Mouse (Mus musculus): ENCODE measurements at regions not wholly inside any gene's neighbourhood (a gene's known extent, or its start where the extent isn't known, plus 50 kb on each side); places are given as distances from the start of the nearest gene placed in this dataset.
"Not testable (repeated sequence)": the region's sequence is repeated elsewhere in the genome, so short reads cannot be mapped to it uniquely, and the experiment has no call there.

DNA sequence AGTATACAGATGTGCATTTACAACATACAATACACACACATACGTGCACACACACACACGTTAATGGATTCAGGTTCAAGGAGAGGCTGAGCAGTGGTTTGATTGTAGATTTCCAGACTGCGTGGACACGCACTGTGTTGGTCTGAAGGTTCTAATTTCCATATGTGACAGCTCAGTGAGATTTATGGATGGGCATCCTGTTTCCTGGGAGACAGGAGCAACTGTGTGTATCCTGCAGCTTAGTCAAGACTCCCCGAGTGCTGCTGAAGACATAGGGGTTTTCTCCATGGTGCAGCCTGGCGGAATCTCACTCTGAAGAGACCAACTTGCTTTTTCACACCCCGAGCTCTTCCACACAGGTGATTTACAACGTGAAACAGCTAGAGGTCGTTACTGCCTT is 119.3 kb upstream of the Foxk1 start:
- DNase-seq (ENCODE audit: inconsistent age in 2 of 2, low spot score in 1 of 2): no peak

DNA sequence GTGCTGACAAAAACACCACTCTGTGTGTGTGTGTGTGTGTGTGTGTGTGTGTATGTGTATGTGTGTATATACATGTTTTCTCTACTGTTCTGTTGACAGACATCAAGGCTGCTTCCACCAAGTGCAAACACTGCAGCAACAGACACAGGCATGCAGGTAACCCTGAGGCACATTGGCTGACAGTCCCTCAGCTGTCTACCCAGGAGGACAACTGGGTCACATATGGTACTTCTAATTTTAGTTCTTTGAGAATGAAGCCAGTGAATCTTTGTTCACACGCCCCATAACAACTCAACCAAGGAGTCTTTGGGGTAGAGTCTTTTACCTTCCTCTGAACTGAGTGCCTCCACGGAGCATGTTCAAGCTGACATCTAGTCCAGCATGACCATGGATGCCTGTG is 113.3 kb upstream of the Foxk1 start:
- DNase-seq (ENCODE audit: inconsistent age in 2 of 2, low spot score in 1 of 2): no peak

DNA sequence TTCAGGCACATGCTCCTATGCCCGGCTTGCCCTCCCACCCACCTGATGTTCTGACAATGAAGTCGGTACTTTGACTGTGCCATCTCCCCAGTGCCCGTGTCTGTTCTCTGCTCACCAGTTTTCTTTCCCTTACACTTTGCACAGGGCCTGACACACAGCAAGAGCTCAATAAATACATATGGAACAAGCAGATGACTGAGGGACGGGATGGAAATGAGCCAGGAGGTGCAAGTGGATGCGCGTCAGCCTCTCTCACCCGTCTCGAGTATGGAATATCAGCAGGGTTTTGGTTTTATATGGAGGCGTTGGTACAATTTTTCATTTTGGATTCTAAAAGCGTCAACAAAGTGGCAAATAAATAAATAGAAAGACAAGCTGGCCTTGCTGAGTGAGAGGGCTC is 109.8 kb upstream of the Foxk1 start:
- DNase-seq (ENCODE audit: inconsistent age in 2 of 2, low spot score in 1 of 2): no peak

DNA sequence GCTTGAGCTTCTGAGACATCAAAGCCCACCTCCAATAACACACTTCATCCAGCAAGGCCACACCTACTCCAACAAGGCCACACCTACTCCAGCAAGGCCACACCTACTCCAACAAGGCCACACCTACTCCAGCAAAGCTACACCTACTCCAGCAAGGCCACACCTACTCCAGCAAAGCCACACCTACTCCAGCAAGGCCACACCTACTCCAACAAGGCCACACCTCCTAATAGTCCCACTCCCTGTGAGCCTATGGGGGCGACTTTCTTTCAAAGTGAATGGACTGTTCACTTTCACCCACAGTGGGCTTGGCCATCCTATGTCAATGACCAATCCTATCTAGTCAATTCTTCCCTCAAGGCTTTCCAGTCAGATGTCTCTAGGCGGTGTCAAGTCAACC is 104.9 kb upstream of the Foxk1 start:
- DNase-seq (ENCODE audit: inconsistent age in 2 of 2, low spot score in 1 of 2): not testable (repeated sequence)

DNA sequence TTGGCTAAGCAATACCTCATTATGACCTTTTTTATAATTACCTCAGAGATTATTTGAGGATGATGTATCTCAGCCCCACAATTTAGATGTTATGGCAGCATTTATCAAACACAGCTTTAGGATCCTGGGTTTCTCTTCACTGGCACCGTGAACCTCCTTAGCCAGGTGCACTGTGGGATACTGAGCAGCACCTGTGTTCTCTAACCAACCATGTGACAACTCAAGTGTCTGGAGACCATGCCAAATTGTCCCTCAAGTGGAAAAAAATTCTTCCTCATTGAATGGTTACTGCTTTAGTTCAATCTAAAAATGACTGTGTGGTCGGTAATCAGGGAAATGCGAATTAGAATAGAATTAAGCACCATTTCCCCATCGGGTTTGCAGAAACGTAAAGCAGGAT is 101.7 kb upstream of the Foxk1 start:
- no peak for DNase-seq (ENCODE audit: inconsistent age in 2 of 2, low spot score in 1 of 2)

DNA sequence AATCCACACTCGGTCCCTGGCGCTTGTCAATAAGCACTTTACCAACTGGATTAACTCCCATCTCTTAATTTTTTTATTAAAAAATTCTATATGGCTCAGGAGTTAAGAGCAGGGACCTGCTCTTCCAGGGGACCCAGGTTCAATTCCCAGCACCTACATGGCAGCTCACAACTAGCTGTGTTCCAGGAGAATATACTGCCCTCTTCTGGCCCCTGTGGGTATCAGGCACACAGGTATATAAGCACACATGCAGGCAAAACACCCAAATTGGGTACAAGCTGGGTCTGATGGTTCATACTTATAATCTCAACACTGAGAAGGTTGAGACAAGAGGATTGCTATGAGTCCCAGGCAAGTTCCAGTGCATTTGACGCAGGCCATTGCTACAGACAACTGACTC is 92.8 kb upstream of the Foxk1 start:
- DNase-seq (ENCODE audit: inconsistent age in 2 of 2, low spot score in 1 of 2): no peak

DNA sequence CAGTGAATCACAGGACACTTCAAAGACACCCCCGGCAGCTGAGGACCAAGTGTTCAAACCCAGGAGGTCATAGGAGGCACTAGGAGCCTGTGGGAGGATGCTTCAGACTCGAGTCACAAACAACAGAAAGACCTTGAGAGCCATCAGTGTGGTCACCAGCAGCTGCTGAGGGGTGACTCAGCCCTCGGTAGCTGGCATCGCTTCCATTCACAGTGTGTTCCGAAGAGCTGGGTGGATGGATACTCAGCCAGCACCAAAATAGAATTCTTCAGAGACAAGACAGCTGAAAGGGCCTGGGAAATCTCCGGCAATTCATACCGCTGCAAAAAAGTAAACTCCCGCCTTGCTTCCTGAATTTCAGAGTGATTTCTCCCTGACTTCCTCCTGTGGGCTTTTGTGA is 87.4 kb upstream of the Foxk1 start:
- peak; percentile 90 for DNase-seq (ENCODE audit: inconsistent age in 2 of 2, low spot score in 1 of 2)

DNA sequence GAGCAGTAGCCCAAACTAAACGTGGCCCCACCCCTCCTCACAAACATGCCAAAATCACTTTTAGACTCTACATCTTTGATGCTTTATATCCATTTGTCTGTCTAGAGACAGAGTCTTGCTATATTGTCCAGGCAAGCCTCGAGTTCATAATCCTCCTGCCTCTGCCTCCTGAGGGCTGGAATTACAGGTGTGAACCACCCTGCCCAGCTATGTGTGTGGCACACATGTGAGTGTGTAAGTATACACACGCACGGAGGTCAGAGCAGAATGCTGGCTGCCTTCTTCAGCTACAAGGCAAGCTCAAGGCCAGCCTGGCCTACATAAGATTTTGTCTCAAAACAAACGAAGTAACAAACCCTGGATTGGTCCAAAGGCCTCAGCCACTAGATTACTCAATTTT is 86.8 kb upstream of the Foxk1 start:
- peak; percentile 32 to 71 for DNase-seq (ENCODE audit: inconsistent age in 2 of 2, low spot score in 1 of 2)

DNA sequence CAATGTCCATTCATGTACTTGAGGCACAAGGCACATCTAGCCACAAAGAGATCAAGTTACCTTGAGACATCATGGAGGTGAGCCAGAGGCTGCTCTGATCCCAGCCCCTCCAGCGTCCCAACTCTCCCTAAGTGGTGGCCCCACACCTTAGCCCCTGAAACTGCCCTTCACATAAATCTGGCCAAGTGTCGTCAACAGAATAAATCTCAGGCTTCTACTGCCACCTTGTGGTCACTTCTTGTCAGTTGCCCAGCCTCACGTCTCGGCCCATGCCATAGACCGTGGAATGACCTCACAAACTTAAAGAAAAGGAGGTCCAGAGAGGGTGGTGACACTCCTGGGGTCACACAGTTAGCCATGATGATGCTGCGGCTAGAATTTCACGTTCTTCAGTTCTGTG is 82.0 kb upstream of the Foxk1 start:
- peak; percentile 49 to 91 for DNase-seq (ENCODE audit: inconsistent age in 2 of 2, low spot score in 1 of 2)

DNA sequence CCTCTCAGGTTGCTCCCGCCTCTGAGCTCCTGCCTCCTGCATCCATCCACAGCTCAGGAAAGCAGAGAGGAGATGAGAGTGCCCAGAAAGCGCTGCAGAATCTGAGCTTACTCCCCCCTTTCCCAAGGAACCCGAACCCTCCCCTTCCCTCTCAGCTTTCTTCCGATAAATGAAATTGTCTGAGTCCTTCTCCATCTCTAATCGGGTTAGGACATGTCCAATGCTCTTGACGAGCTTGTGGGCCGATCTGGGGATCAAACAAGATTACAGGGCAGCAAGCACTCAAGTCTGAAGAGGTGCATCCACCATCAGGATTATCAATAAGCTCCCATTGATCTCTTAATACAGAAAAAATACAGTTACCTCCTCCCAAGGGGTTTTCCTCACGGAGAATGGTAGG is 80.0 kb upstream of the Foxk1 start:
- DNase-seq (ENCODE audit: inconsistent age in 2 of 2, low spot score in 1 of 2): no peak

DNA sequence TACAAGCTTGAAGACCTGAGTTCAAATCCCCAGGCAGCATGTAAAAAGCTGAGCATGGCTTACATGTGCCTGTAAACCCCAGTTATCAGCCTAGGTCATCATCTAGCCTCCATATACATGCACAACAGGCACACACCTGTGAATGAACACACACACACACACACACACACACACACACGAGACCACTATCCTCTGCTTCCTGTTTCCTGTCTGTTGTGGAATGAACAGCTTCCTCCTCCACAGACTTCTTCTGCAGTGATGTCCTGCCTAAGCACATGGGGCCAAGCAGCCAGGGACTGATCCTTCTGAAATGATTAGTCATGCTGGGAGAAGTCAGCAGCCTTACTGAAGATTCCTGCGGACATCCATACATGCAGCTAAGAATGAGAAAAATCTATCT is 76.4 kb upstream of the Foxk1 start:
- DNase-seq (ENCODE audit: inconsistent age in 2 of 2, low spot score in 1 of 2): no peak

DNA sequence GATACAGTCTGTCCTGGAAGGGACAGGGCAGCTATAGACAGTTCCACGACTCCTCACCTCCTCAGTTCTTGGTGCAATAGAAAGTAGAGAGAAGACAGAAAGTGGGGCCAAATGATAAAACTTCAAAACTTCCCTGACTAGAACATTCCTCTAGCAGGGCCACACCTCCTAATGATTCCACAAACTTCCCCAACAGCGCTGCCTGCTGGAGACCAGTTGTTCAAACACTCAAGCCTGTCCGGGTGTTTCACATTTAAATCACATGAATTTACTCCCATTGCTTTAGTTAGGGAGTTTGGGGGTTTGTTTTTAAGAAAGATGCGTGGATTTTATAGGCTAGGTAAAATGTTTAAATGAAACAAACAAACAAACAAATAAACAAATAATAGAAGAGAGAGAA is 75.7 kb upstream of the Foxk1 start:
- peak in 1 of 2 experiments; percentile 39 for DNase-seq (ENCODE audit: inconsistent age in 2 of 2, low spot score in 1 of 2)

DNA sequence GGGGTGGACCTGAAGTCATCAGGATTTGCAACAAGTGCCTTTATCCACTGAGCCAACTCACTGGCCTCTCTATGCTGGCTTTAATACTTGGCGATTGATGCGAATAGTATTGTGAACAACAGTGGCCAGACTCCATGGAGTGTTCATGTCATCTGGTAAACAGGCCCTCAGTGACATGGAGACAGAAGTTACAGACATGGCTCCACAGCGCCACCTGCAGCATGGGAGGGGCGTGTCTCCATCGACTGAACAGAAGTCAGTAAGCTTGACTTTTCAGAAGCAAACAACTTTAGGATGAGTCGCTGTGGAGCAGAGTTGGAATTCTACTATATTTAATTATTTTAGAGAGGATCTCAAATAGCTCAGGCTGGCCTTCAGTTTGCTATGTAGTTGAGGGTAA is 74.0 kb upstream of the Foxk1 start:
- peak; percentile 29 to 74 for DNase-seq (ENCODE audit: inconsistent age in 2 of 2, low spot score in 1 of 2)

DNA sequence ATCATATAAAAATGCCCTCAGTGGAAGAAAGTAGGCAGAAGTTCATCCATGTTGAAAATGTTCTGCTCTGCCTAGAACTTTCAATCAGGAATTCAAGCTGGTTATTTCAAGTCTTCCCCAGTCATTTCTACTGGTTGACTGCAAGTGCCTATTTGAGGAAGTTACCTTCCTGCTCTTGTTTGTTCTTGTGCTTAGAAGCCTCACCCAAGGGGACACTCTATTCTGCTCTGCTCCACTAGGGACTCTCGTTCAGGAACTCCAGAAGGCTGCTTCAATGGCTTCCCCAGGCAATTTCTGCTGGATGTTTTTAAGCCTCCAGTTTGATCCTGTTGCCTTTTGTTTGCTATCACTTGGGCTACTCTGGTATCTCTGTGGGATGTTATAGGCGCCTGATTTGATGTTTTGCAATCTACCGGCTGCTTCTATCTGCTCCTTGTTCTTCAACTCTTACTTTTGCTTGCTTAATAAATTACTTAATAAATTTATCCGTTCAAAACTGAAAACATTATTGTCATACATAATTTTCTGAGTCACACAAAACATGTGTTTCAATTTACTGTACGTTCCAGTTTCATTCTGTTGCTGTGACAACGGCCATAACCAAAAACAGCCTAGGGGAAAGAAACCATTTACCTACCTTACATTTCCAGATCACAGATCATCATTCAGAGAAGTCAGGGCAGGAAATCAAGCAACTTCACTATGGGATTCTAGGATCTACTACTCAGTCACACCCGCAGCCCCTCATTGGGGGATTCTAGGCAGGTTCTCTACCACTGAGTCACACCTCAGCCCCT is 71.4 kb upstream of the Foxk1 start:
- no peak for DNase-seq (ENCODE audit: inconsistent age in 2 of 2, low spot score in 1 of 2)

DNA sequence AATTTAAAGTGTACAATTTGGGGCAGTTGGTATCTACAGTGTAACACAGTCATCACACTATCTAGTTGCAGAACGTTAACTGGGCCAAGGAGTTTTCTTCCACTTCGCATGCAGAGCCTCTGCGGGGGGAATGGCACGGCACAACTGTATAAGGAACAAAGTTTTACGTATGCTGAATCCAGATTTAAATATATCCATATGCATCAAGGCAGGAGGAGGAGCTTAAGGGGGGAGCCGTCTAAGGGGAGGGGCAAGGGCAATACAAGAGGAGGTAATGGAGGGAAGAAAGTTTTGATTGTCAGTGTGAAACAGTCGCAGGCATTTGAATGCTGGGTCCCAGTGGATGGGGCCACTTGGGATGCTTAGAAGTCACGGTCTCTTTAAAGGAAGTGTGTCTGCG is 68.6 kb upstream of the Foxk1 start:
- no peak for DNase-seq (ENCODE audit: inconsistent age in 2 of 2, low spot score in 1 of 2)

DNA sequence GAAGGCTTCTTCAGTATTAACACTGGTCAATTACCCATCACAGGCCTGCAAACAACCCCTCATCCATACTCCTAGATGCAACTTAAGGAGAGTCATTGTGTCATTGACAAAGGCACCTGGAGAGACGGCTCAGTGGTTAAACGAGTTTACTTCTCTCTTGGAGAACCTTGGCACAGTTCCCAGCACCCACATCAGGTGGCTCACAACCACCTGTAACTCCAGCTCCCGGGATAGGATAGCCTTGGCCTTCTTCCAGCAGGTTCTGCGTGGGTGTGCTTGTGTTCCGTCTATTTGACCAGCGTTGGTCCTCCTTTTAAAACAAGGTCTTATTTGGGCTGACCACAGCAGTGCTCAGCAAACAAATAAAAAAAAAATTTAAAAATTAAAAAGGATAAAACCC is 63.9 kb upstream of the Foxk1 start:
- DNase-seq (ENCODE audit: inconsistent age in 2 of 2, low spot score in 1 of 2): no peak

DNA sequence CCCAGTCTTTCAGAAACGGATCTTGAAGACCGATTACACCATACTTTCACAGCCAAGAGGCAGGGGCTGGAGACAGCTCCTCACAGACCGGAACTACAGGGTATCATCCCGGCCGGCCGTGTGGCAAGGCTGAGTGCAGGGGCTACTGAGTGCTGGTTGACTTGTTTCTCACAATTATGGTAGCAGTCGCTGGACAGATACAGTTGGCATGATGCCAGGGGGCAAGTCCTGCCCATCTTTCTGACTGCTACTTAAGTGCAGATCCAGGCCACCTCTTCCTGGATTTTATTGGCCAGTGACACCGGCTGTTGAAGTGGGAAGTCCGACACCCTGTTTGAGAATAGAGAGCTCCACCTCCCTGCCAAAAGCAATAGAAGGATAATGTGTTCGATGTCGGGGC is 63.2 kb upstream of the Foxk1 start:
- DNase-seq (ENCODE audit: inconsistent age in 2 of 2, low spot score in 1 of 2): no peak

DNA sequence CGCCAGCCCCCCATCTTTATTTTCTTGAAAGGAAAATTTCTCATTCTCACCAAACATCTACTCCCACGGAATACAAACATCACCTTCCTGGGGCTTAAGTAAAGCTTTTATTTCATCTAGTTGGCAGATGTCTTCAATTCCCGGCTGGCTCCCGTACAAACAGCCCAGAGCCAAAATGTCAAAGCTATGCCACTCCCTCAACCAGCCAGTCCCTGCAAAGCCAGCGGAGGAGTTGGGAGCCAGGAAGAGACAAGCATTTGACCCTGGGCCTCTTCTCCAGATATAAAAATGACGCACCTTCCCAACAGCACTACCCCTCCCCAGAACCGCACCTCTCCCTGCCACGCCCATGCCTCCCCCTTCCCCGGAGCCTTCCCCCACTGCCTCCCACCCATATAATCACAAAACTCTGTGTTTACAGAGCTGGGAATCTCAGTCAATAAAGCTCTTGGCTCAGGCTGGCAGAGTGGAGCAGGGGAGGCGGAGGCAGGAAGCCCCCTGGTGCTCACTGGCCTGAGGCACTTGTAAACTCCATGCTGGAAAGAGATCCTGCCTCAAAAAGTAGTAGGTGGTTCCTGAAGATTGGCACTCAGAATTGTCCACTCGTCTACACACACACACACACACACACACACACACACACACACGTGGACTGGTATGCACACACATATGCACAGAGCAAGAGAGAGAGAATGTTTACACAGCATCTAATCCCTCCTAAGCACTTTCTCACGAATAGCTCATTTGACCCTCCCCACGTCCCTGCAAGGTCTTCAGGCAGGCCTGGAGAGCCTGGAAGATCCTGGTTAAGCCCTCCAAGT is 60.9 kb upstream of the Foxk1 start:
- DNase-seq (ENCODE audit: inconsistent age in 2 of 2, low spot score in 1 of 2): peak; percentile 50 to 79

DNA sequence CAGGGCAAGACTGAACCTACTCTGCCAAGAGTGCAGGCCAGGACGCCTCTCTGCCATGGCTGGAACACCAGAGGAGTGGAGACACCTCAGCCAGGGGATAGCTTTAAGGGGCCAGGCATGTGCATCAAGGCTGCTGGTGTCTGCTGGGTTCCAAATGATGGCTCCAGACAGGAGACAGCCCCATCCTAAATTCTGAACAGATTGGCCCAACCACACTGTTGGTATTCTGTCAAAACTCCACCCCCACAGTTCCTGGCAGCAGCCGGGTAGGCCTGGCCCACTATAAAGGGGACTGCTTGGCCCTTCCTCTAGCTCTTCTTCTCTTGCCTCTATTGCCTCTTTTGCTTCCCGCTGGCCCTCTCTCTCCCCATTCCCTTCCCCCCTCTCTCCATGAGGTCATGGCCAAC is 60.3 kb upstream of the Foxk1 start:
- no peak for DNase-seq (ENCODE audit: inconsistent age in 2 of 2, low spot score in 1 of 2)

DNA sequence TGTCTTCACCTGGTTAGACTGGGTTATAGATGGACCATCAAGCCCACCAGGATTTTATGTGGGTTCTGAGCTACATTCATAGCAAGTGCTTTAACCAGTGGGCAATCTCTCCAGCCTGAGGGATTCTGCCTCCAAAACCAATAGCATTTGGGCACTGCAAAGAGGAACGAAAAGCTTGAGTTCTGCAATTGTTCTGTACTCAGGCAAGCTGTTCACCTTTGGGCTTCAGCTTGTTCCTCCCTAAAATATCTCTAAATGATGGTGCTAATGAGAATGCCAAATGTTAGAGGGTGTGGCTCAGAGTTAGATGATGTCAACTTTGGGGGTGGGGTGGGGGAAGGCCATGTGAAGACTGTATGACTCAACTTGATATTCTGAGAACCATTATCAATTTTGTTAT is 54.8 kb upstream of the Foxk1 start:
- no peak for DNase-seq (ENCODE audit: inconsistent age in 2 of 2, low spot score in 1 of 2)

DNA sequence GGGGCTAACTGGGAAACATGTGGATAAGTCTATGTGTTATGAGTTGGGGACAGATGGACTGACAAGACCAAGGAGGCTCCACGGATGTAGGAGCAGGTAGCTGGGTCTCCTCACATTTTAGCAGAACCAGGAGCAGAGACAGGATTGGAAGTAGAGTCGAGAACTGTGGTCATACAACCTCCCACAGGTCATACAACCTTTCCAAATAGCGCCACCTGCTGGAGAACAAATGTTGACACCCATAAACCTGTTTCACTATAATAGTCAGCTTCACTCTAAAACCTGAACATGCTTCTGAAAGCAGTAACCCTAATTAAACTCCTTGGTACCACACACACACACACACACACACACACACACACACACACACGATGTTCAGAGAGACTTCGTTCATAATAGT is 50.7 kb upstream of the Foxk1 start:
- peak in 1 of 2 experiments; percentile 63 for DNase-seq (ENCODE audit: inconsistent age in 2 of 2, low spot score in 1 of 2)

Measured in adrenal gland, adult (tissue).